Mouse (Mus musculus): ENCODE measurements around the gene Piezo1.

GRCm38 (mm10) chr8:122573577-122573976 lies 22.4 kb upstream of the Piezo1 start:
- TF ChIP-seq CTCF (IDR thresholded peaks at IDR 0.05; ENCODE audit: low read depth) (no peak), EP300 (IDR thresholded peaks at IDR 0.05; ENCODE audit: low read depth) (no peak)
